Mouse (Mus musculus) liver, embryonic 16.5 days (tissue): Measurements from ENCODE around the gene Galnt18. TPM values are rescaled to one million over a fixed set of nuclear protein-coding genes. Genes with fewer than 3 reads are reported as not detected.

ENCODE experiments used
- ATAC-seq: fragments of 200-750 bp; cut with Nextera tagmentation; 2 replicates; pipeline ENCODE4 v1.8.0; 2017; ENCODE audit warnings: low read depth, mild to moderate bottlenecking, moderate number of reproducible peaks, moderate library complexity
- H3K27ac ChIP-seq: fragments of 300-500 bp; sonication (generic); 2 replicates; pipeline ENCODE4 v1.5.1; 2014; ENCODE audit warnings: mild to moderate bottlenecking, low read length
- H3K27me3 ChIP-seq: fragments of 300-500 bp; sonication (generic); 2 replicates; pipeline ENCODE4 v1.6.1; 2014; ENCODE audit warnings: low read depth, low read length, mixed read lengths; ENCODE audit not compliant: control insufficient read depth, insufficient read depth
- H3K36me3 ChIP-seq: fragments of 300-500 bp; sonication (generic); 2 replicates; pipeline ENCODE4 v1.6.1; 2014; ENCODE audit warnings: mild to moderate bottlenecking; ENCODE audit not compliant: control insufficient read depth, insufficient read depth
- H3K4me1 ChIP-seq: fragments of 300-500 bp; sonication (generic); 2 replicates; pipeline ENCODE4 v1.6.1; 2014; ENCODE audit warnings: low read depth, low read length, mixed read lengths; ENCODE audit not compliant: control insufficient read depth
- H3K4me2 ChIP-seq: fragments of 300-500 bp; sonication (generic); 2 replicates; pipeline ENCODE4 v1.6.1; 2014; ENCODE audit warnings: low read depth, low read length, mixed read lengths
- H3K4me3 ChIP-seq: fragments of 300-500 bp; sonication (generic); 2 replicates; pipeline ENCODE4 v1.5.1; 2014; ENCODE audit warnings: low read depth, mild to moderate bottlenecking, low read length
- H3K9ac ChIP-seq: fragments of 300-500 bp; sonication (generic); 2 replicates; pipeline ENCODE4 v1.6.1; 2014; ENCODE audit warnings: low read depth, low read length
- H3K9me3 ChIP-seq: fragments of 300-500 bp; sonication (generic); replicated peaks from 2 replicates; pipeline ENCODE4 v1.6.1; 2016; ENCODE audit warnings: low read length; ENCODE audit not compliant: control insufficient read depth
- WGBS: fragments of 180-500 bp; shearing (Covaris S2); extraction: QIAGEN DNeasy Blood & Tissue Kit; methylation state at CpG from one replicate; pipeline ENCODE4 v1.1.7; 2014; ENCODE audit not compliant: insufficient replicate concordance; 5-methylcytosine and 5-hydroxymethylcytosine counted together
- polyA plus RNA-seq: library from polyadenylated mRNA; unstranded; fragments of >200 nt; fragmentation: Nextera tagmentation; extraction: Ambion mirVana; gene quantifications from 2 replicates; pipeline ENCODE4 v1.2.1, GENCODE M21; 2015

The Galnt18 gene
- polyA plus RNA-seq, 1 experiment from 2014 or later: 2.2 TPM

DNA sequence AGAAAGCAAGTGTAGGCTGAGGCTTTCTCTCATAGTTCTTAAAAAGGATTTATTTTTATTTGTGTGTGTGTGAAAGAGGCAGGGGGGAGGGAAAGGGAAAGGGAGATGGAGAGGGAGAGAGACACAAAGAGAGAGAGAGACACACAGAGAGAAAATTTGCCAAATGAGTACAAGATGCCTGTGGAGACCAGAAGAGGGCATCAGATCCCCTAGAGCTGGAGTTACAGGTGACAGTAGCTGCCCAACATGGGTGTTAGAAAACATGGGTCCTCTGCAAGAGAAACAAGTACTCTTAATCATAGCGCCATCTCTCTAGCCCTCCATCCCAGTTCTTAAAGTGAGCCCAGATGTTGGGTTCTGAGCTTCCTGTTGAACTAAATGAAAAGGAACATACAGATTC lies 228.8 kb downstream of the Galnt18 start:
- Histone ChIP-seq H3K4me1 (no peaks in the 10 kb centered on the region), H3K27me3 (no peaks in the 10 kb centered on the region), H3K4me2 (no peak overlapping the region), H3K9ac (no peak overlapping the region), H3K9me3 (no peaks in the 10 kb centered on the region), H3K4me3 (no peak overlapping the region), H3K36me3 (no peaks in the 10 kb centered on the region), H3K27ac (no peak overlapping the region)
- no peak for ATAC-seq
- WGBS: 54% methylated on average over 1 of the region's 1 CpGs

DNA sequence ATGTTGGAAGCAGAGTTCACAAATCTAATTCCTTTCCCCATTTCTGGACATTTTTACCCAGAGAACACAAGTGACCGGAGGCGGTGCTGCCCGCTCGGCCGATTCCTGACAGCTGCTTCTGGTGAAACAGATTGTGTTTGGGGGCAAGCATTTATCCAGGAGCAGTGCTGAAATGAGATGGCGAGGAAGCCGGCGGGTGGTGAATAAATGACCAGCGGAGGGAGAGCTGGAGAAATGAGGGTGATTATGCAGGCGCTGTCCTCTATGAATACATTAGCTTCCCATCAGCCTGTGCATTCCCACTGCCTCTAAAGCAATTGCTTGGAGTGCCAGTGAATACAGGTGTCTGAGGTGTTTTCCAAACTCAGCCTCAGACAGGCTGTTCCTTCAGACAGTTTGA lies 232.7 kb downstream of the Galnt18 start:
- H3K4me3 ChIP-seq: no peak overlapping the region
- H3K27me3 ChIP-seq: no peaks in the 10 kb centered on the region
- H3K4me1 ChIP-seq: no peaks in the 10 kb centered on the region
- 71% methylated on average over 10 of the region's 10 CpGs for WGBS
- H3K9me3 ChIP-seq: no peaks in the 10 kb centered on the region
- no peak overlapping the region for H3K9ac ChIP-seq
- H3K27ac ChIP-seq: no peak overlapping the region
- no peak for ATAC-seq
- H3K4me2 ChIP-seq: no peak overlapping the region
- H3K36me3 ChIP-seq: no peaks in the 10 kb centered on the region

DNA sequence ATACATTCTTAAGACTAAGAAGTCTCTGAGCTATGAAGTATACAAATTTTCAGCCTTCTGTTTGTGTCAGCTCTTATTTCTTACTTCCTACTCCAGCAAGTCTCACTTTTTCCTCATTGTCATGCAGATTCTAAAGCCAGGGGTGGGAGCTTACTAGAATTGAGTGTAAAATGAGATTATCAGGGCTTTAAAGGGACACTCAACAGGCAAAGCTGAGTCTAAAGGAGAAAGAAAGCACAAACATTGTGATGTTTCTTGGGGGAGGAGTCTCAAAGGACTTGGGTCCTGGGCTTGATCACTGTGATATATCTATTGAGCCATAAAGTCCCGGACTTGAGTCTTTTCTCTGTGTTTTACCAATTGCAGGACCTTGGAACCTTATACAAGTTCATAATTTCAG lies 234.2 kb downstream of the Galnt18 start:
- Histone ChIP-seq H3K36me3 (no peaks in the 10 kb centered on the region), H3K4me1 (no peaks in the 10 kb centered on the region), H3K27me3 (no peaks in the 10 kb centered on the region), H3K4me3 (no peak overlapping the region), H3K27ac (no peak overlapping the region), H3K9me3 (no peaks in the 10 kb centered on the region), H3K9ac (no peak overlapping the region), H3K4me2 (no peak overlapping the region)
- ATAC-seq: no peak
- 36% methylated on average over 1 of the region's 1 CpGs for WGBS

DNA sequence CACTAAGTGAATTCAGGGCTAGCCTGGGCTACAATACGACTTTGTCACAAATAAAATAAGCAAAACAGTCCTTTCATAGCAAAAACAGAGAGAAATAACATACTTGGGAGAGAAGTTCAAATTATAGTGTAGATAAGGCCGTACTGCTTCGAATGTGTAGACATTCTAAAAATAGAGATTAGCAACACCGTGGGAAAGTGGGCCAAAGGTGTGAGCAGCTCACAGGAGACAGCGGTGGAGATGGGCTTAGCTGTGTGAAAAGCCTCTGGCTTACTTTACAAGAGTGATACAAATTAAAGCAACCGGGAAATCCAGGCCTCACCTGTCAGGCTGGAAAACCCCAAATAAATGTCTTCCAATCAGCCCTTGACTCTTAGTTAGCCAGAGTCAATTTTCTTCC lies 241.8 kb downstream of the Galnt18 start:
- Histone ChIP-seq H3K9ac (no peak overlapping the region), H3K4me1 (no peaks in the 10 kb centered on the region), H3K27ac (no peak overlapping the region), H3K4me3 (no peak overlapping the region), H3K36me3 (no peaks in the 10 kb centered on the region), H3K4me2 (no peak overlapping the region), H3K27me3 (no peaks in the 10 kb centered on the region), H3K9me3 (no peaks in the 10 kb centered on the region)
- ATAC-seq: no peak
- 60% methylated on average over 6 of the region's 6 CpGs for WGBS

DNA sequence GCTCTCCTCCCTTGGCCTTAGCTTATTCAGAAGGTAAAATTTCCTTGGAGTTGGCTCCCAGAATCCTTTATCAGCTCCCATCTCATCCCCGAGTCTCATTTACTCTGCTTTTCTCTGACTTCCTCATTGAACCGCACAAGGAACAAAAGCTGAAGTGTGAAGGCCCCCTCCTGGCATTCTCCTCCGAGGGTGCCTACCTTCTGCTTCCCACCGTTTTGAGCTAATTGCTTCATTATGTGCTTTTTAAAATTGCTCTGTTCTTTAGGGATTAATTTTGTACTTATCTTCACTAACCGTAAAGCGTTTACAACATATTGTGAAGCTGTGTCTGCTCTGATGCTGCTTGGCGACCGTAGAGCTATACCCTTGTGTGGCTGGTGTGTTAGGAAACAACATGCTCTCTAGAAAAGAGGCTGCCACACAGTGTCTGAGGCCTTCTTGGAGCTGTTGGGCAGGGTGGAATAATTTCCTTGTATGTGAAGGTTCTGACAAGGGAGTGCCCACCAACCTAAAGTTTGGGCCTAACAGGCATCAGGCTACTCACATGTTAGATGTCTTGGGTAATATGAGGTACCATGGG lies 244.9 kb downstream of the Galnt18 start:
- no peaks in the 10 kb centered on the region for H3K4me1 ChIP-seq
- H3K9me3 ChIP-seq: no peaks in the 10 kb centered on the region
- no peak overlapping the region for H3K4me3 ChIP-seq
- H3K27me3 ChIP-seq: no peaks in the 10 kb centered on the region
- H3K36me3 ChIP-seq: no peaks in the 10 kb centered on the region
- 63% methylated on average over 8 of the region's 8 CpGs for WGBS
- no peak overlapping the region for H3K4me2 ChIP-seq
- H3K27ac ChIP-seq: no peak overlapping the region
- no peak for ATAC-seq
- H3K9ac ChIP-seq: no peak overlapping the region

DNA sequence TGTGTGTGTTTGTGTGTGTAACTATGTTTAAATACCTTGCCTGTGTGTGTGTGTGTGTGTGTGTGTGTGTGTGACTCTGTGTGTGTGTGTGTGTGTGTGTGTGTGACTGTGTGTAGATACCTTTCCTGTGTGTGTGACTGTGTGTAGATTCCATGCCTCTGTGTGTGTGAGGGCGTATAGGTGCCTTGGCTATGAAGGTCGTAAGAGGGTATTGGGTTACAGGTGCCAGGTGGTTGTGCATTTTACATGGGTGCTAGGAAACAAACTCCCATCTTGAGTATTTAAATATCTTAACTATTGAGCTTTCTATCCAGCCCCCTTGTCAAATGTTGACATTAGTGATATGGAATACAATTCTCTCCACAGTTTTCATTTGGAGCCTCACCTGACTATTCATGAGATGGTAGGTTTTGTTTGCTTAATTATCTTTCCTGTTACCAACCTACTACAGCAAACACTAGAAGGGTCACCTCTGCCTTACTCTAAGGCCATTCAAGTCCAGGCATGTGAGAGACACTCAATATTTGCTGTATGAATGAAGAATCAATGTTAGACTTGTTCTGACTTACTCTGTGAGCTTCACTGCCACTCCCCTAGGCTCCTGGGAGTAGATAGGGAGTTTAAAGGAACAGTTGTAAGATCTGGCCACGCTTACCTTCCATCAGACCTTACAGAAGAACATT lies 250.7 kb downstream of the Galnt18 start:
- no peaks in the 10 kb centered on the region for H3K4me1 ChIP-seq
- H3K4me3 ChIP-seq: no peak overlapping the region
- no peak overlapping the region for H3K9ac ChIP-seq
- no peak for ATAC-seq
- 57% methylated on average over 3 of the region's 3 CpGs for WGBS
- H3K4me2 ChIP-seq: no peak overlapping the region
- no peak overlapping the region for H3K27ac ChIP-seq
- H3K27me3 ChIP-seq: no peaks in the 10 kb centered on the region
- H3K9me3 ChIP-seq: no peaks in the 10 kb centered on the region
- no peaks in the 10 kb centered on the region for H3K36me3 ChIP-seq

DNA sequence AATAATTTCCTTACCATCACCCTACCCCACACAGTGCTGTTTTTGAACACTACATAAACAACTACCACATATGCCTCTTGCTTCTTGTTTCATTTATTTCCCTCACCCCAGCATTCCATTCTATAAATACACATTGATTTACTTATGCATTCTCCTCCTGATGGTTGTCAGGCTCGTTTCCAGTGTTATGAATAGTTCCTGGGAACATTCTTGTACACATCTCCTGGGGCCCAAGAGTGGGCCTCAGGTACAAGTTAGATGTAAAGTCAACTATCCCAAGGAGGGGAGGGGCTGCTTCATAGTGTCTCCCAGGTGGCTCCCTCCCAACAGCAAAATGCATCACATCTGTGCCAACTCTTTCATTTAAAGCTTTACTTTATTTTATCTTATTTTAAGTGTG lies 251.3 kb downstream of the Galnt18 start:
- no peak for ATAC-seq
- 30% methylated on average over 1 of the region's 1 CpGs for WGBS

DNA sequence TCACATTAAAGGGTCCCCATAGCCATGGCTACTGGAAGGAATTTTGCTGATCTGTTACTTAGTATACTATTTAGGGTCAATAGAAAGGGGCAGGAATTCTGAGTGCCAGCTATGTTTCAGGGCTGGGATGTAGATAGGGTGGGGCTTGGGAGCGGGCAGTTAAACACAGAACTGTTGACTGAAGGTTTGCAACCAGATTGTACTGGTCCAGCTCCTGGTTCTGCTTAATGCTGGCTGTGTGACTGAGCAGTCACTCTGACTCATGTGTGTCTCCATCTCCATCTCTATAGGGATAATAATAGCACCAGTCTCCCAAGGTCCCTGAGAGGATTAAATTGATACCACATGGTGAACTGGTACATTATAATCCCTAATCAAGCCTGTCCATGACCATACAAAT lies 258.9 kb downstream of the Galnt18 start:
- no peak overlapping the region for H3K27ac ChIP-seq
- H3K36me3 ChIP-seq: no peaks in the 10 kb centered on the region
- H3K27me3 ChIP-seq: no peaks in the 10 kb centered on the region
- H3K4me2 ChIP-seq: no peak overlapping the region
- ATAC-seq: no peak
- no peaks in the 10 kb centered on the region for H3K9me3 ChIP-seq
- no peak overlapping the region for H3K9ac ChIP-seq
- H3K4me3 ChIP-seq: no peak overlapping the region
- 53% methylated on average over 1 of the region's 1 CpGs for WGBS
- H3K4me1 ChIP-seq: no peaks in the 10 kb centered on the region

More for the DNA sequence above, 251.3 kb downstream of the Galnt18 start:
- H3K9ac ChIP-seq: no peak overlapping the region
- H3K36me3 ChIP-seq: no peaks in the 10 kb centered on the region
- H3K4me3 ChIP-seq: no peak overlapping the region
- H3K4me2 ChIP-seq: no peak overlapping the region
- H3K4me1 ChIP-seq: no peaks in the 10 kb centered on the region
- no peak overlapping the region for H3K27ac ChIP-seq
- H3K9me3 ChIP-seq: no peaks in the 10 kb centered on the region
- no peaks in the 10 kb centered on the region for H3K27me3 ChIP-seq

DNA sequence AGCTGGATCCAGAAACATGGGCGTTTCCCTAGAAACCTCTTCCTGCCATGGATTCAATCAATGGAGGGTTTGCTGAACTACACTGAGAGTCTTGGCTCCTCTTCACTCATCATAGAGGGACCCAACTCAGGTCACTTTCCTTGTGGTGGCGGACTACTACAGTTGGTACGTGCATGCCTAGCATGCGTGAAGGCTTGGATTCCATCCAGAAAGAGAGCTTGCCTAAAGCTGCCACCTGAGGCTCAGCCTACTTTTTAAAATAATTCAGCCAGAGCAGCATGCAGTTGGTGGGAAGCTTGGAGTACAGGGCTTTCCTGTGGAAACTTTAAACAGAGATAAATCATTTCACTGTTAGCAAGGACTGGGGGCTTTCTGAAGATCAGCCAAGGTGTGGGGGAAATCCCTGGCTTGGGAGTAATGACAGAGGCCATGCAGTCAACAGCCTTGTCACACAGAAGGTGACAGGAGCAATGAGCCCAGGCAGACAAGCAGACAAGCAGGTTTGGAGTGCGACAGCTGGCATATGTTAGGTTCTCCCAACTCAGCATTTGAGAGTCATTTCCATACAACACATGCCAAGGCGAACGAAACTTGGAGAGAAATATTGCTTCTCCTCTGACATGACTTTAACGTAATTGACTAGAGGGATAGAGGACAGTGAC lies 261.1 kb downstream of the Galnt18 start:
- 70% methylated on average over 8 of the region's 8 CpGs for WGBS
- Histone ChIP-seq H3K27me3 (no peaks in the 10 kb centered on the region), H3K27ac (no peak overlapping the region), H3K9me3 (no peaks in the 10 kb centered on the region), H3K36me3 (no peaks in the 10 kb centered on the region), H3K4me2 (no peak overlapping the region), H3K9ac (no peak overlapping the region), H3K4me1 (no peaks in the 10 kb centered on the region), H3K4me3 (no peak overlapping the region)
- no peak for ATAC-seq
